Mouse (Mus musculus) olfactory bulb, adult 2 months (tissue): ENCODE results near the gene Atp6v0c.

Source experiments
- CTCF ChIP-seq: fragments of 200-500 bp; IDR thresholded peaks from 2 replicates; pipeline ENCODE4 v1.5.1; 2012; ENCODE audit warnings: low read depth, mild to moderate bottlenecking, low read length, moderate library complexity; ENCODE audit not compliant: insufficient read depth
- POLR2A ChIP-seq: fragments of 200-500 bp; IDR thresholded peaks from 2 replicates; pipeline ENCODE4 v1.6.1; 2012; ENCODE audit warnings: mild to moderate bottlenecking, low read depth, low read length, moderate library complexity; ENCODE audit not compliant: insufficient read depth

- no peak for TF ChIP-seq CTCF
- no peak for TF ChIP-seq POLR2A
Measured at GRCm38 (mm10) chr17:24149421-24149820, 20.1 kb downstream of the Atp6v0c start.
